Mouse (Mus musculus) embryonic fibroblast, embryonic 13.5 days (primary cell): Measurements from ENCODE around the gene Lpo. TPM values are rescaled to one million over a fixed set of nuclear protein-coding genes. Genes with fewer than 3 reads are reported as not detected.
A peak's percentile ranks its signal among the peaks of the same experiment; 100 is the strongest.

ENCODE experiments used
- H3K27ac ChIP-seq: 2 replicates; pipeline ENCODE4 v1.5.1; 2012; ENCODE audit warnings: low read length, control low read depth, inconsistent platforms; ENCODE audit not compliant: insufficient read depth
- H3K4me1 ChIP-seq: 2 replicates; pipeline ENCODE4 v1.6.1; 2011; ENCODE audit warnings: low read length; ENCODE audit not compliant: control insufficient read depth, insufficient read depth
- H3K4me3 ChIP-seq: 2 replicates; pipeline ENCODE4 v1.5.1; 2011; ENCODE audit warnings: mild to moderate bottlenecking, control low read depth, low read length; ENCODE audit not compliant: insufficient read depth
- CTCF ChIP-seq: IDR thresholded peaks from 2 replicates; pipeline ENCODE4 v1.5.1; 2011; ENCODE audit warnings: mild to moderate bottlenecking, control low read depth, low read length, moderate library complexity, borderline replicate concordance; ENCODE audit not compliant: insufficient read depth
- POLR2A ChIP-seq: IDR thresholded peaks from 2 replicates; pipeline ENCODE4 v1.6.1; 2011; ENCODE audit warnings: low read depth, mild to moderate bottlenecking, control low read depth, low read length, moderate library complexity
- polyA plus RNA-seq: library from polyadenylated mRNA; stranded (reverse); fragments of >200 nt; gene quantifications from 2 replicates; pipeline ENCODE4 v1.2.4, GENCODE M21; 2011; ENCODE audit warnings: low read depth; ENCODE audit not compliant: missing spikeins, insufficient read length

The Lpo gene
- polyA plus RNA-seq, 1 experiment: not detected

- Histone ChIP-seq H3K4me3 (no peak overlapping the region), H3K27ac (no peak overlapping the region), H3K4me1 (no peaks in the 10 kb centered on the region)
- TF ChIP-seq POLR2A: no peak
- no peak for TF ChIP-seq CTCF
Observed at GRCm38 (mm10) chr11:87847884-87848283, 19.8 kb upstream of the Lpo start.

- Histone ChIP-seq H3K27ac (no peak overlapping the region), H3K4me1 (no peaks in the 10 kb centered on the region), H3K4me3 (no peak overlapping the region)
- TF ChIP-seq CTCF: no peak
- TF ChIP-seq POLR2A: no peak
Observed at GRCm38 (mm10) chr11:87846968-87847600, 19.0 kb upstream of the Lpo start.

- H3K27ac ChIP-seq: no peak overlapping the region
- no peaks in the 10 kb centered on the region for H3K4me1 ChIP-seq
- no peak for TF ChIP-seq CTCF
- no peak for TF ChIP-seq POLR2A
- H3K4me3 ChIP-seq: no peak overlapping the region
Observed at GRCm38 (mm10) chr11:87841436-87841835, 13.3 kb upstream of the Lpo start.

- no peak for TF ChIP-seq POLR2A
- no peak for TF ChIP-seq CTCF
- Histone ChIP-seq H3K4me3 (no peak overlapping the region), H3K4me1 (no peaks in the 10 kb centered on the region), H3K27ac (no peak overlapping the region)
Observed at GRCm38 (mm10) chr11:87840676-87841075, 12.6 kb upstream of the Lpo start.

- Histone ChIP-seq H3K27ac (no peak overlapping the region), H3K4me1 (no peaks in the 10 kb centered on the region), H3K4me3 (no peak overlapping the region)
- TF ChIP-seq CTCF (no peak), POLR2A (no peak)
Observed at GRCm38 (mm10) chr11:87821502-87821901, 6.6 kb downstream of the Lpo start.

GRCm38 (mm10) chr11:87817443-87817773 is 10.7 kb downstream of the Lpo start:
- TF ChIP-seq POLR2A (no peak), CTCF (no peak)
- no peak overlapping the region for H3K4me3 ChIP-seq
- H3K27ac ChIP-seq: no peak overlapping the region
- no peaks in the 10 kb centered on the region for H3K4me1 ChIP-seq

- H3K4me3 ChIP-seq: peak overlapping the region; percentile 29
- H3K4me1 ChIP-seq: no peaks in the 10 kb centered on the region
- no peak overlapping the region for H3K27ac ChIP-seq
- TF ChIP-seq CTCF (peak; percentile 61; the same call in 1 of the 2 replicates), POLR2A (no peak)
Observed at GRCm38 (mm10) chr11:87816707-87817442, 11.2 kb downstream of the Lpo start.

GRCm38 (mm10) chr11:87814831-87815230 is 13.3 kb downstream of the Lpo start:
- H3K27ac ChIP-seq: no peak overlapping the region
- H3K4me3 ChIP-seq: no peak overlapping the region
- H3K4me1 ChIP-seq: no peaks in the 10 kb centered on the region
- no peak for TF ChIP-seq POLR2A
- no peak for TF ChIP-seq CTCF

- TF ChIP-seq POLR2A (no peak), CTCF (no peak)
- Histone ChIP-seq H3K27ac (no peak overlapping the region), H3K4me1 (no peaks in the 10 kb centered on the region), H3K4me3 (no peak overlapping the region)
Observed at GRCm38 (mm10) chr11:87811396-87811795, 16.7 kb downstream of the Lpo start.

- no peak for TF ChIP-seq CTCF
- no peak for TF ChIP-seq POLR2A
Observed at GRCm38 (mm10) chr11:87808236-87808635, 19.9 kb downstream of the Lpo start.

More at GRCm38 (mm10) chr11:87808236-87808635, 19.9 kb downstream of the Lpo start:
- Histone ChIP-seq H3K4me1 (no peaks in the 10 kb centered on the region), H3K4me3 (no peak overlapping the region), H3K27ac (no peak overlapping the region)
